Mouse (Mus musculus): ENCODE data around the gene Myo10. TPM values are rescaled to one million over a fixed set of nuclear protein-coding genes. Genes with fewer than 3 reads are reported as not detected.

The Myo10 gene
- polyA plus RNA-seq, 1 experiment, result 20.8 TPM

DNA sequence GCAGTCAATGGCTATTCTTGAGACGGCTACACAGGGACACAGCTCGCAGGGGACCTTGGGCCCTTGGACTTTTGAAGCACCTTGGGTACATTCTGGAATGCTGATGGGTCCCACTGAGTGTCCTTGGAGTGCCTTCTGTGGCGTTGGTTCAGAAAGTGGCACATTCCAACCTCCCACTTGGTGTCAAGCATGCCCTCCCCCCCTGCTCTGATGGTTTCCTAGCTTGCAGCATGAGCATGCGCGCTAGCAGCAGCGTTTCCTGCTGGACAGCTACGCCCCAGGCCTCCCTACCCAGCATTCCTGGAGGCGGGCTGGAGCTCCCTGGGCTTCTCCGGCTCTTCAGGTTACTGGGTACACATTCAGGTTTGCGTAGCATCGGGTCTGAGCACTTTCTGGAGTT is 228.2 kb downstream of the Myo10 start:
- TF ChIP-seq POLR2A (IDR thresholded peaks at IDR 0.05; ENCODE audit: low read depth, low read length), result no peak
- TF ChIP-seq CTCF (IDR thresholded peaks at IDR 0.05; ENCODE audit: extremely low read depth, insufficient read length, insufficient replicate concordance, low read depth, low read length), result no peak
- Histone ChIP-seq H3K36me3 (ENCODE audit: control insufficient read depth, insufficient read depth, low read length) (no peaks in the 10 kb centered on the region), H3K4me3 (ENCODE audit: low read depth, low read length) (no peak overlapping the region), H3K27ac (ENCODE audit: insufficient read depth, low read depth, low read length) (no peak overlapping the region), H3K4me1 (ENCODE audit: control insufficient read depth, insufficient read depth, insufficient read length, low read length) (no peaks in the 10 kb centered on the region), H3K27me3 (ENCODE audit: control insufficient read depth, insufficient read depth, low read length) (no peaks in the 10 kb centered on the region)
- WGBS, result 66% methylated on average over 11 of the region's 11 CpGs

- no peaks in the 10 kb centered on the region for H3K36me3 ChIP-seq (ENCODE audit: control insufficient read depth, insufficient read depth, low read length)
- 72% methylated on average over 18 of the region's 18 CpGs for WGBS
- no peak overlapping the region for H3K27ac ChIP-seq (ENCODE audit: insufficient read depth, low read depth, low read length)
- peaks cover 3% of the 10 kb centered on the region for H3K4me1 ChIP-seq (ENCODE audit: control insufficient read depth, insufficient read depth, insufficient read length, low read length)
- H3K4me3 ChIP-seq (ENCODE audit: low read depth, low read length), result no peak overlapping the region
- no peak for TF ChIP-seq CTCF (IDR thresholded peaks at IDR 0.05; ENCODE audit: extremely low read depth, insufficient read length, insufficient replicate concordance, low read depth, low read length)
- no peak for TF ChIP-seq POLR2A (IDR thresholded peaks at IDR 0.05; ENCODE audit: low read depth, low read length)
- H3K27me3 ChIP-seq (ENCODE audit: control insufficient read depth, insufficient read depth, low read length), result no peaks in the 10 kb centered on the region
These were observed 232.1 kb downstream of the Myo10 start for GRCm38 (mm10) chr15:25854270-25854904.

DNA sequence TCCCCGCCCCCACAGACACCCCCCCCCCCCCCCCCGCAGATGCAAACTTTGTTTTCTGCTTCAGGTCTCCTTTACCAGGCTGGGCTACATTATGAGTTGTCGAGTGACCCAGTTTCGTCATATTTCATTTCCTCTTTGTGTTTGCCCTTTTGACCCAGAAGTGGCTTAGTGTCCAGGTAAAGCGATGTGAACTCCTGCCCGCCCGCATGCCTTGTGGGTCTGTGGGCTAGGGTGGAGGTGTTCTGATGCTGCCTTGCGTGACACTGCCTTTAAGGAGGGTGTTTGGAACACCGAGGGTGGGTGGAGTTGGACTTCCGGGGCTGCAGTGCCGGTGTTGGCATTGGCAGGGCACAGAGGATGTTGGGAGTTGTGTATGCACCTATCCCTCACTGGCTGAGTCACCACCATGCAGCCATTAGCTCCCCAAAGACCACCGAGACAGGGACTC is 236.3 kb downstream of the Myo10 start:
- peak overlapping the region; percentile 51 for H3K4me3 ChIP-seq (ENCODE audit: low read depth, low read length)
- no peaks in the 10 kb centered on the region for H3K36me3 ChIP-seq (ENCODE audit: control insufficient read depth, insufficient read depth, low read length)
- TF ChIP-seq POLR2A (IDR thresholded peaks at IDR 0.05; ENCODE audit: low read depth, low read length), result no peak
- no peak for TF ChIP-seq CTCF (IDR thresholded peaks at IDR 0.05; ENCODE audit: extremely low read depth, insufficient read length, insufficient replicate concordance, low read depth, low read length)
- 0 out of 2 replicates have a peak overlapping the region, but pooled peaks have one; percentile 1 for H3K27ac ChIP-seq (ENCODE audit: insufficient read depth, low read depth, low read length)
- 32% methylated on average over 12 of the region's 12 CpGs for WGBS
- no peaks in the 10 kb centered on the region for H3K27me3 ChIP-seq (ENCODE audit: control insufficient read depth, insufficient read depth, low read length)
- H3K4me1 ChIP-seq (ENCODE audit: control insufficient read depth, insufficient read depth, insufficient read length, low read length), result peaks cover 3% of the 10 kb centered on the region

DNA sequence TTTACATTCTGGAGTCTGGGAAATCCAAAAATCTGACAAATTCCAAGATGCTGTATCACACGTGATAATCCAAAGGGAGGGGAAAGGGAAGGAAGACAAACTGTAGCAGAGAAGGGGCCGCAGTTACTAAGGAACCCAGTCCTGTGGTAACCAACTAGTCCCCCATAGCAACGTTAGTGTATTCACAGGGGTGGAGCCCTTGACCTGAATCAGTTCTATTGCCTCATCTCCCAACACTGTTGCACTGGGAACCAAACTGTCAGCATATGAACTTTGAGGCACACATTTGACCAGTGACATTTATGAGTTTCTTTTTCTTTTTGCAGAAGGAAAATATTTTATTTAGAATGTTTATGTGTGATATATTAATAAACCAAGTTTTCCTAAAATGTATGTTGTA is 237.1 kb downstream of the Myo10 start:
- 48% methylated on average over 3 of the region's 3 CpGs for WGBS

GRCm38 (mm10) chr15:25861900-25862299 is 239.6 kb downstream of the Myo10 start:
- WGBS, result 85% methylated on average over 7 of the region's 7 CpGs
- no peaks in the 10 kb centered on the region for H3K27me3 ChIP-seq (ENCODE audit: control insufficient read depth, insufficient read depth, low read length)
- H3K4me1 ChIP-seq (ENCODE audit: control insufficient read depth, insufficient read depth, insufficient read length, low read length), result peaks cover 3% of the 10 kb centered on the region
- no peak overlapping the region for H3K27ac ChIP-seq (ENCODE audit: insufficient read depth, low read depth, low read length)
- no peak overlapping the region for H3K4me3 ChIP-seq (ENCODE audit: low read depth, low read length)
- H3K36me3 ChIP-seq (ENCODE audit: control insufficient read depth, insufficient read depth, low read length), result no peaks in the 10 kb centered on the region
- TF ChIP-seq POLR2A (IDR thresholded peaks at IDR 0.05; ENCODE audit: low read depth, low read length), result no peak
- TF ChIP-seq CTCF (IDR thresholded peaks at IDR 0.05; ENCODE audit: extremely low read depth, insufficient read length, insufficient replicate concordance, low read depth, low read length), result no peak

More for the DNA sequence above, 237.1 kb downstream of the Myo10 start:
- no peak for TF ChIP-seq POLR2A (IDR thresholded peaks at IDR 0.05; ENCODE audit: low read depth, low read length)
- no peak for TF ChIP-seq CTCF (IDR thresholded peaks at IDR 0.05; ENCODE audit: extremely low read depth, insufficient read length, insufficient replicate concordance, low read depth, low read length)
- Histone ChIP-seq H3K27ac (ENCODE audit: insufficient read depth, low read depth, low read length) (no peak overlapping the region), H3K36me3 (ENCODE audit: control insufficient read depth, insufficient read depth, low read length) (no peaks in the 10 kb centered on the region), H3K4me1 (ENCODE audit: control insufficient read depth, insufficient read depth, insufficient read length, low read length) (peaks cover 3% of the 10 kb centered on the region), H3K4me3 (ENCODE audit: low read depth, low read length) (no peak overlapping the region), H3K27me3 (ENCODE audit: control insufficient read depth, insufficient read depth, low read length) (no peaks in the 10 kb centered on the region)

Other genes starting within 250 kb of the Myo10 start
- 4.1 and 6.2 TPM in 2 replicates for gene Basp1, start 208.8 kb upstream of the Myo10 start, polyA plus RNA-seq (2012; rRNA removed)
- gene Retreg1, start 220.7 kb downstream of the Myo10 start, polyA plus RNA-seq (2012; rRNA removed), result 5.3 and 7.5 TPM in 2 replicates

Data from small intestine, adult 2 months (tissue).